Mouse (Mus musculus): ENCODE results near the gene Rgl3.

DNA sequence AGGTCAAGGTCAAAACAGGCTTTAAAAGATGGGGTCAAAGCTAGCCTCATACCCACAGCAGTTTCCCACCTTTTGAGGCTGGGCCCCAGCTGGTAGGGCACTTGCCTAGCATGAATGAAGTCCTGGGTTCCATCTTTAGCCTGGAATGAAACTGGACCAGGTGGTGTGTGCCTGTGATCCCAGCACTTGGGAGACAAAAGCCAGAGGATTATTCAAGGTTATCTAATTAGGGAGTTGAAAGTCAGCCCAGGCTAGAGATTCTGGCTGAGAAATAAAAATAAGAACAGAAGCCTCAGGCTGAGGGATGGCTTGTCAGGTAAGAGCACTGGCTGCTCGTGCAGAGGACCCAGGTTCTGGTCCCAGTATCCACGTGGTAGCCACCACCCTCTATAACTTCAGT lies 57.2 kb downstream of the Rgl3 start:
- TF ChIP-seq USF1 (IDR thresholded peaks at IDR 0.05; ENCODE audit: low read depth) (no peak), CTCF (IDR thresholded peaks at IDR 0.05; ENCODE audit: control insufficient read depth, insufficient read depth, insufficient read length) (no peak), MYOD1 (IDR thresholded peaks at IDR 0.05; ENCODE audit: control insufficient read depth, insufficient read length, low read depth) (no peak), MAX (IDR thresholded peaks at IDR 0.05) (no peak), FOSL1 (IDR thresholded peaks at IDR 0.05; ENCODE audit: insufficient read depth, low read length, poor library complexity, severe bottlenecking) (no peak), MYOG (IDR thresholded peaks at IDR 0.05; ENCODE audit: control insufficient read depth, extremely low read depth, insufficient read length) (no peak), CEBPB (IDR thresholded peaks at IDR 0.05; ENCODE audit: low read depth) (no peak)

All from C2C12 (cell line).